Mouse (Mus musculus): ENCODE results near the gene Slc2a10.

The Slc2a10 gene

DNA sequence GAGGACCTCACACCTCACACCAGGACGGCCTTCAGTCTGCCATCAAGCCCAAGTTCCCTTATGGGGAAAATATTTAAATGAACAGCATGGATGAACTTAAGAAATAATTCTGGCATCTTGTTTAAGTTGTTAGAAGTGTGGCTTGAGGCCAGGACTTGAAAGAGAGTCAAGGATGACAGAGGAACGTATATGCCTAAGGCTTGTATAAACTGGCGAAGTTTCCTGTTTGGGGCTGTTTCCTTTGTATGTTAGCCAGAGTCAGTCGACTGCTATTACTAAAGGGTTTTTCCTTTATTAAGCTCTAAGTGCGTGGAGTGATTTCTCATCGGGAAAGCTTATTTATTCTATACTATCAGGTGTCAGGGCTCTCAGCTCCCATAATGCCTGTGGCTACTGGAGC lies 4.8 kb upstream of the Slc2a10 start:
- DNase-seq (ENCODE audit: low read depth, low spot score), result no peak

- DNase-seq (ENCODE audit: low read depth, low spot score), result no peak
These were observed 6.1 kb downstream of the Slc2a10 start for GRCm38 (mm10) chr2:165509686-165510085.

- no peak for DNase-seq (ENCODE audit: low read depth, low spot score)
These were observed 6.9 kb downstream of the Slc2a10 start for GRCm38 (mm10) chr2:165510466-165510865.

- peak; percentile 72 for DNase-seq (ENCODE audit: low read depth, low spot score)
These were observed 7.4 kb downstream of the Slc2a10 start for GRCm38 (mm10) chr2:165510914-165511458.

GRCm38 (mm10) chr2:165511530-165511929 lies 7.9 kb downstream of the Slc2a10 start:
- DNase-seq (ENCODE audit: low read depth, low spot score), result peak; percentile 79

- no peak for DNase-seq (ENCODE audit: low read depth, low spot score)
These were observed 8.8 kb downstream of the Slc2a10 start for GRCm38 (mm10) chr2:165512426-165512825.

DNA sequence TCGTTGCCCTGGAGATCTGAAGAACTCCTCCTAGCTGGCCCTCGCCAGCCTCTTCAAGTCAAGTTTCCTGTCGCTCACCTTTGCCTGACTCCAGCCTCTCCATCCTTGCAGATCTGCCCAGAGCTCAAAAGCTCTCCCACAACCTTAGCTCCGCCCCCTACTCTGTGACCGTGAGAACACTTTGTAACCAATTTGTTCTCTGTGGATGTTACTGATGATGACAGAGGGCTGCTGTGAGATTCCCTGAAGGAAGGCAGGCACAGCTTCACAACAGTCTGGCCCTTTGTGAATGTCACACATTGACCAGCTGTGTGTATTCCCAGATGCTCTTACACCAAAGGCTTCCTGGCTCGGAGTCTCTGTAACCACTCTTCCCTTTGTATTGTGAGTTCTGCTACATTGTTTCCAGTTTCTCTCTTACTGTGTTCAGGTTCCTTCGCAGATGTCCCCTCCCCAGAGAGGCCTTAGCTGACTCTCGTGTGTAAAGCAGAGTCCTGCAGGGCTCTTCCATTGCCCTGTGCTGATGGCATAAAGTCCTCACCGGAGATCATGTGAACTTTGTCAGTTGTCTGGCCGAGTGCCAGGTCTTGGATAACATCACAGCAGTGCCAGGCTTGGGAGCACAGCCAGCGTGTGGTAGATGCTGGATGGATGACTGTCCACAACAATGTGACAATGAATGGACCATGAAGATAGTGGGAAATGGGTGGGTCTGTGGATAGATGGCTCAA lies 9.4 kb downstream of the Slc2a10 start:
- peak; percentile 43 for DNase-seq (ENCODE audit: low read depth, low spot score)

GRCm38 (mm10) chr2:165515178-165515728 lies 11.7 kb downstream of the Slc2a10 start:
- DNase-seq (ENCODE audit: low read depth, low spot score), result no peak

- peak; percentile 17 for DNase-seq (ENCODE audit: low read depth, low spot score)
These were observed 22.0 kb downstream of the Slc2a10 start for GRCm38 (mm10) chr2:165525609-165526008.

DNA sequence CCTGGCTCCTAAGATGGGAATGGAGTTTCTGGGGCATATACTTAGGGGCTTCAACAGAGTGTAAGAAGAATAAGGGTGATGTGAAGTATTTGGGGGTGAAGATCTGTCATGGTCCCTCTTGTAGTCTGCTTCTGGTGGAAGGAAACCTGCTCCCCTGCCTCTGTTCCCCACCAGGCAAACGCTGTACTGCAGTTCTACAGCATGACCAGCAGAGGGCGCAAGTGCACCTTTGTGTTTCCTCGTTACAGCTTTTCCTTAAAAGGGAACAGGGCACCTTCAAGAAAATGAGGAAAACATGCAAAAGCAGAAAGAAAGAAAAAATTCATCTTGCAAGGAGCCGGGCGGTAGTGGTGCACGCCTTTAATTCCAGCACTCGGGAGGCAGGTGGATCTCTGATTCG lies 25.5 kb downstream of the Slc2a10 start:
- peak; percentile 49 for DNase-seq (ENCODE audit: low read depth, low spot score)

- DNase-seq (ENCODE audit: low read depth, low spot score), result no peak
These were observed 30.2 kb downstream of the Slc2a10 start for GRCm38 (mm10) chr2:165533789-165534188.

- DNase-seq (ENCODE audit: low read depth, low spot score), result no peak
These were observed 37.4 kb downstream of the Slc2a10 start for GRCm38 (mm10) chr2:165540975-165541374.

DNA sequence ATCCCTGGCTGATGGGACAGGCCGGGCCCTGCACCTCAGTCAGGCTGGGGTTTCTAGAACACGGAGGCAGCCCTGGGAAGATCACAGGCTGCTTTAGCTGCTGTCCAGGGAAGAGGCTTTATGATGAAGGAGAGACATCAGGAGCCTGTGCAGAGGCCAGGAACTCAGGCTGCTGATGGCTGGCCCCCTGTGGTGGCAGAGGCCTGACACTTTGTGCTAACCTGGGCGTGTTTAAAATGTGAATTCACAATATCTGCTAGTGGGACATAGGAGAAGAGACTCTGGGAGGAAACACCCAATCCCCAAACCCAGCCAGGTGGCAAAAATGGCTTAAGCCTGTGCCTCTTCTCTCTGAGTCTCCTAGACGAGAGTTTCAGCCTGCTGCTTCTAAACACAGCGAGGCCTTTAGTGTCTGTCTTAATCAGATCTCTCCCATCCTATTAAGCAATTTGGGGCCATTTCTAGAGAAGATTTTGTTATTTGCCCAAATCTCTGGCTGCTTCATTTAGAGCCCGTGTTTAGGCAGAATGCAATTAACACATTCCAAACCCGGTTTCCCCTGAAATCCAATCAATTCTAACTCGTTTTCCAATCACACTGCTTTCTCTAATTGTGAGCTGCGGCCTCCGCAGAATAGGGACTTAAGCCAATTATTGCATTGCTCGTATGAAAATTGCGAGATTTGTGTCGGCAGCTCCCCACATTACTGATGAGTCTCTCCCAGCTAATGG lies 39.5 kb downstream of the Slc2a10 start:
- peak; percentile 31 for DNase-seq (ENCODE audit: low read depth, low spot score)

- DNase-seq (ENCODE audit: low read depth, low spot score), result no peak
These were observed 40.1 kb downstream of the Slc2a10 start for GRCm38 (mm10) chr2:165543670-165544016.

DNA sequence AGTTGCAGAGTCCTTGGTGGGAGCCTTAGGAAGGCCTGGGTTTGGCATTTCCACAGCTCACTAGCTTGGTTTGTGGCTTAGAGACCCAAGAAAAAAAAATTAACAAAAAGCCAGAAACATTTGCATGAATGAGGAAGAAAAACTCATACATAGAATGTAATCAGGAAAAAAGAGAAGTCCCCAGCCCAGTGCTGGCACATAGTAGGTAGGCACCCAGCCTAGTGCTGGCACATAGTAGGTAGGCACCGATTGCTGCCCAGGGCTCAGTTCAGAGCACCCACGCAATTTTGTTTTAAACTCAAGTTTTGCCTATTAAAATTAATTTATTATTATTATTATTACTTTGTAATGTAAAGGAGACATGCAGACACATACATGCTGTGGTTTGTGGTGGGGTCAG lies 42.1 kb downstream of the Slc2a10 start:
- DNase-seq (ENCODE audit: low read depth, low spot score), result no peak

DNA sequence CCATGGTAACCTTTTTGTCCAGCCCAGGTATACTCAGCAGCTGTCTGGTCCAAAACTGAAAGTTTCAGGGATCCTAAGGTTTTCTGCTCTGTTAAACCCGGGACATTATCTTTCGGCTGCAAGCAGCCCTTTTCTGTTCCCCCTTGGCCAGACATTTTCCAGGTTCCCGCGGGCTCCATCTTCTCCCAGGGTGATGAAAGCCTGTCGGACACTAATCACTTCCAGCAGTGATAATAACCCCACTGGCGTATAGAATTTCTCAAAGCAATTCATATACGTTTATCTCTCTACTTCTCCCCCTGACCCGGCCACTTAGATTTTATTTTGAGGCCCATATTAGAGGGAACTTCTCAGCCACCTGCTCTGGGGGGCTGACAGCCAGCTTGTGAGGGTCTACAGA lies 42.8 kb downstream of the Slc2a10 start:
- DNase-seq (ENCODE audit: low read depth, low spot score), result no peak

DNA sequence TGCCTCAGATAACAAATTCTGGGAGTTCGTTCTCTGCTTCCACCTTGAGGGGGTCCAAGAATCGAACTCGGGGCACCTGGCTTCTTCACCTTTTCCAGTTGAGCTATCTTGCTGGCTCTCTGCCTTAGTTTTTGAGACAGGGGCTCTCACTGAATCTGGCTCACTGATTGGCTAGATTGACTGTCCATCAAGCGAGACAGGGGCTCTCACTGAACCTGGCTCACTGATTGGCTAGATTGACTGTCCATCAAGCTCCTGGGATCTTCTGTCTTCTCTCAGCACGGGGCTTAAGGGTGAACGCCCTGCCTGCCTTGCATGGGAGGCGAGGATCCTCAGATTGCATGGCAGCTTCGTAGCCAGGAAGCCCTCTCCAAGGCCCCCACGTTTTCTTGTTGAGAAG lies 43.8 kb downstream of the Slc2a10 start:
- DNase-seq (ENCODE audit: low read depth, low spot score), result peak; percentile 100

- DNase-seq (ENCODE audit: low read depth, low spot score), result no peak
These were observed 45.0 kb downstream of the Slc2a10 start for GRCm38 (mm10) chr2:165548627-165549026.

DNA sequence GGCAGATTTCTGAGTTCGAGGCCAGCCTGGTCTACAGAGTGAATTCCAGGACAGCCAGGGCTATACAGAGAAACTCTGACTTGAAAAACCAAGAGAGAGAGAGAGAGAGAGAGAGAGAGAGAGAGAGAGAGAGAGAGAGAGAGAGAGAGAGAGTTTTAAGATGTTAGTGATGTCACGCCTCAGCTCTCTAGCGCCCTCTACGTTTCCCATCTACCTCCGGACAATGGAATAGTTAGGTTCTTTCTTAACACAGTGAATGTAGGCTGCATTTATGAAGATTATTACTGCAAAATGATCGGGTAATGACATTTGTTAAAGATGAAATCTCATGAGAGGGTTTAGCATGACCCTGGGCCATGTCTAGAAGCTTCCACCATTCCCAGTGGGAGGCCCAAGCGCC lies 46.8 kb downstream of the Slc2a10 start:
- DNase-seq (ENCODE audit: low read depth, low spot score), result peak; percentile 36

DNA sequence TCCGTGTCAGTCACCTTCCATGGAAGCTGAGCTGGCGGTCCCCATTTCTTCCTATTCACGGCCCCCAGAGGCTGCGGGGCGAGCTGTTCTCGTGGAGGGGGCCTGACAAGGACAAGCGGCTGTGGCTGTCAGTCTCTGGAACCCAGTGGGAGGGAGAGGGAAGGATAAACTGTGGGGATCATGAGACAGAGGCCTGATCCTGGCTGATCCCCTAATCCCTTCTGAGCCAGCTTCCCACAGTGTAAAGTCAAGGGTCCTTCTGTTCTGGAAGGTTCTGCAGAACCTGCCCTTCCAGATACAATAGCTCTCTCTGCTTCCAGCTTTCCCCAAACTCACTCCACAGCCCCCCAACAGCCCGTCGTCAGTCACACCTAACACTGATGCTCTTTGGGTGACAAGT lies 50.5 kb downstream of the Slc2a10 start:
- no peak for DNase-seq (ENCODE audit: low read depth, low spot score)

GRCm38 (mm10) chr2:165557278-165557677 lies 53.7 kb downstream of the Slc2a10 start:
- no peak for DNase-seq (ENCODE audit: low read depth, low spot score)

- DNase-seq (ENCODE audit: low read depth, low spot score), result no peak
These were observed 55.3 kb downstream of the Slc2a10 start for GRCm38 (mm10) chr2:165558916-165559315.
